Mouse (Mus musculus) midbrain, embryonic 11.5 days (tissue): Measurements from ENCODE around the gene Vmp1. TPM values are rescaled to one million over a fixed set of nuclear protein-coding genes. Genes with fewer than 3 reads are reported as not detected.

Experiments used
- ATAC-seq: fragments of 200-750 bp; cut with Nextera tagmentation; 2 replicates; pipeline ENCODE4 v1.8.0; 2017; ENCODE audit warnings: moderate TSS enrichment, moderate library complexity; ENCODE audit not compliant: low FRiP score
- DNase-seq: peaks from one replicate; pipeline ENCODE4 v3.0.0; 2015; ENCODE audit warnings: low spot score; ENCODE audit errors: missing footprints
- H3K27ac ChIP-seq: fragments of 300-500 bp; sonication (generic); 2 replicates; pipeline ENCODE4 v1.5.1; 2014; ENCODE audit warnings: low read depth, low read length
- H3K27me3 ChIP-seq: fragments of 300-500 bp; sonication (generic); 2 replicates; pipeline ENCODE4 v1.6.1; 2014; ENCODE audit warnings: mild to moderate bottlenecking, low read length, moderate library complexity, mixed read lengths; ENCODE audit not compliant: control insufficient read depth, insufficient read depth
- H3K36me3 ChIP-seq: fragments of 300-500 bp; sonication (generic); 2 replicates; pipeline ENCODE4 v1.6.1; 2014; ENCODE audit warnings: mild to moderate bottlenecking, low read length, moderate library complexity, mixed read lengths; ENCODE audit not compliant: control insufficient read depth, insufficient read depth
- H3K4me1 ChIP-seq: fragments of 300-500 bp; sonication (generic); 2 replicates; pipeline ENCODE4 v1.6.1; 2014; ENCODE audit warnings: low read length; ENCODE audit not compliant: control insufficient read depth, insufficient read depth
- H3K4me2 ChIP-seq: fragments of 300-500 bp; sonication (generic); 2 replicates; pipeline ENCODE4 v1.6.1; 2014; ENCODE audit warnings: mild to moderate bottlenecking, moderate library complexity
- H3K4me3 ChIP-seq: fragments of 300-500 bp; sonication (generic); 2 replicates; pipeline ENCODE4 v1.5.1; 2014; ENCODE audit warnings: low read depth, low read length
- H3K9ac ChIP-seq: fragments of 300-500 bp; sonication (generic); 2 replicates; pipeline ENCODE4 v1.6.1; 2014; ENCODE audit warnings: low read length
- H3K9me3 ChIP-seq: fragments of 300-500 bp; sonication (generic); 2 replicates; pipeline ENCODE4 v1.6.1; 2016; ENCODE audit warnings: low read length; ENCODE audit not compliant: control insufficient read depth
- WGBS: fragments of 180-500 bp; shearing (Covaris S2); extraction: QIAGEN DNeasy Blood & Tissue Kit; methylation state at CpG from one replicate; pipeline ENCODE4 v1.1.7; 2014; 5-methylcytosine and 5-hydroxymethylcytosine counted together
- polyA plus RNA-seq: library from polyadenylated mRNA; unstranded; fragments of >200 nt; fragmentation: Nextera tagmentation; extraction: Ambion mirVana; gene quantifications from 2 replicates; pipeline ENCODE4 v1.2.1, GENCODE M21; 2014

Gene Vmp1
- 93.7 and 103 TPM in 2 replicates for polyA plus RNA-seq

DNA sequence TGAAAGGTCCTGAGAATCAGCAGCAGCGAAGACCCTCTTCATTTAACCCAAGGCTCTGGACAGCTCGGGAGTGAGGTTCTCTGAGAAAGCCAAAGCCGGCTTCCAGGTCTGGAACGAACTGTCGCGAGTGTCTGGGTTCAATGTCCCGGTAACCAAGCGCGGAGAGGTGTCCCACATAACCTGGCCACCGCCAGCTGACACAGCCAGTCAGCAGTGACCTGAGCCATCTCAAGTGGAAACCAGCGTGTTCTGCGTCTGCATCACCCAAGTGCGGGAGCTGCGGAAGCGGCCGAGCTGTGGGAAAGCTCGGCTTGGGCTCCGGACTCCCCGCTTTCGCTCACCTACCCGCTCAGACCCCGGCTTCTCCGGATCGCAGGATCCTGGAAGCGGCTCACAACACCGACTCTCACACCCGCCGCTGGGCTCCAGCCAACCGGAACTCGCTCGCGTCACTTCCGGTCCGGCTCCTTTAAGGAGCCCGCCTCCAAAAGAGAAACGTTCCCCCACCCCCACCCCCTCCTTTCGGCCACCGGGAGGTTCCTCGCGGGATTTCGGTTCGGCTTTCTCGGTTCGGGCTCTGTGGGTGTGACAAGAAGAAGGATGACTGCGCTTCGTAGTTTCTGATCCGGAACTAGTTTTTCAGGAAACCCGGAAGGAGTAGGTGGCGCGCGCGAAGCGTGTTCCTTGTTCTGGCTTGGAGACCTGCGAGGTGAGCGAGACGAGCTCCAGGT lies at the start of gene Vmp1, which contains the start of gene Ptrh2:
TSS of gene Vmp1 (minus strand) at position 442 of the 731 bp plus-strand sequence.
TSS of gene Ptrh2 (plus strand) at position 591 of the 731 bp plus-strand sequence.
- peak within 1 kb of the TSS; percentile 80 for H3K27ac ChIP-seq
- H3K4me3 ChIP-seq: peak within 1 kb of the TSS; percentile 90
- H3K27me3 ChIP-seq: no peaks in the 10 kb centered on the region
- peak within 1 kb of the TSS; percentile 90 for H3K9ac ChIP-seq
- under 1% methylated on average over 56 of the region's 56 CpGs for WGBS
- no peaks in the 10 kb centered on the region for H3K36me3 ChIP-seq
- peak within 1 kb of the TSS; percentile 79 for H3K4me2 ChIP-seq
- peaks cover 20% of the 10 kb centered on the region for H3K4me1 ChIP-seq
- peak; percentile 96 for ATAC-seq
- H3K9me3 ChIP-seq: no peaks in the 10 kb centered on the region
- DNase-seq: peak; percentile 99

GRCm38 (mm10) chr11:86731443-86731842 lies 47.8 kb upstream of the Vmp1 start:
- H3K4me3 ChIP-seq: no peak overlapping the region
- H3K36me3 ChIP-seq: peaks cover under 1% of the 10 kb centered on the region; the same call in 1 of the 2 replicates
- H3K4me2 ChIP-seq: no peak overlapping the region
- no peak for ATAC-seq
- no peak overlapping the region for H3K9ac ChIP-seq
- WGBS: 85% methylated on average over 2 of the region's 2 CpGs
- H3K9me3 ChIP-seq: no peaks in the 10 kb centered on the region
- no peaks in the 10 kb centered on the region for H3K27me3 ChIP-seq
- H3K4me1 ChIP-seq: no peaks in the 10 kb centered on the region
- DNase-seq: no peak
- no peak overlapping the region for H3K27ac ChIP-seq

DNA sequence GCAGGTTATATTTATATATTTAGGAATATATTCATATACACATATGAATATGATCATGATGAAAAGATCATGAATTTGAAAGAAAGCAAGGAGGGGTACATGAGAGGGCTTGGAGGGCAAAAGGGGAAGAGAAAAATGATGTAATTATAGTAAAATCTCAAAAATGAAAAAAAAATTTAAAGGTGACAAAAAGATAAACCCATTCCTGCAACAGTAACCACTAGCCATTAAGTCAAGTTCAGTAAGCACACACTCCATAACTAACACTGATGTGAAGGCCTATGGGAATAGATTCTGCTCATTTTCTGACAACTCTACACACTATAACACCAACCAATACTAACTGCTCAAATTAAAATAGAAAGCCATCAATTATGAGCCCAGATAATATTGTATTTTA lies 42.0 kb upstream of the Vmp1 start:
- no peak overlapping the region for H3K27ac ChIP-seq
- H3K36me3 ChIP-seq: peaks cover 5% of the 10 kb centered on the region; the same call in 1 of the 2 replicates
- H3K9me3 ChIP-seq: no peaks in the 10 kb centered on the region
- DNase-seq (no peak), ATAC-seq (no peak)
- H3K4me2 ChIP-seq: no peak overlapping the region
- no peaks in the 10 kb centered on the region for H3K4me1 ChIP-seq
- no peak overlapping the region for H3K4me3 ChIP-seq
- H3K9ac ChIP-seq: no peak overlapping the region
- H3K27me3 ChIP-seq: no peaks in the 10 kb centered on the region

DNA sequence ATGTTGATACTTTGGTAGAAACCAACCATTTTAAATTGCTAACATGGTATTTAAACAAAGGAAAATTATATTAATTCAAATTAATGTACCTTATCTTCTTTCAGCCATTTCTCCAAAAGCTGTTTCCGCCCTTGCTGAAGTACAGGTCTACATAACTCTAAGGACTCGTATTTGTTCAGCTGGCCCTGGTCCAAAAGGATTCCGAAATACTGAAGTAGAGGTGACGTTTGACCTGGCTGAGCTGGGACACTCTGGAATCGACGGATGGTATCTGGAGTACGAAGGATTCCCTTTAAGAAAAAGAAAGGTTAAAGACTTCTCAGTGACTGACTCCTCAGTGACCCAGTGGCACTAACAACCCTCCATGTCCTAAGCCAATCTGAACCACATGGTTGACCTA lies 41.3 kb upstream of the Vmp1 start:
- Histone ChIP-seq H3K4me3 (no peak overlapping the region), H3K4me2 (no peak overlapping the region), H3K4me1 (no peaks in the 10 kb centered on the region), H3K27me3 (no peaks in the 10 kb centered on the region), H3K36me3 (peaks cover 5% of the 10 kb centered on the region; the same call in 1 of the 2 replicates), H3K9ac (no peak overlapping the region), H3K9me3 (no peaks in the 10 kb centered on the region), H3K27ac (no peak overlapping the region)
- ATAC-seq: no peak
- DNase-seq: no peak
- WGBS: 94% methylated on average over 7 of the region's 7 CpGs

DNA sequence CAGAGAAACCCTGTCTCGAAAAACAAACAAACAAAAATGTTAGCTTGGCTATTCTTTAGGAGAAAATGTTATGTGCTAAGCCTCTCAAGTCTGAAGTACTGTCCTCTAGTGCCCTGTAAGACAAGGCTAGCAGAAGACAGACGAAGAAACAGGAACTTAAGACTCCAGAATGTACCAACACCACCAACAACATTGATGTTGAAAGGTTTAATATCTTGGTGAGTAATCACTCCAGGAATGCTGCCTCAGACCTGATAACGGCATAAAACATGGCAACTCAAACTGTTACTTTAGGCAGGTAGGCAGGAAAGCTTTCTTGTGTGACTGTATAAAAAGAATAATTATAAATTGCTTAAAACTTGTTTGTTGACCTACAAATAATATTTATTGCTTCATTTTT lies 40.4 kb upstream of the Vmp1 start:
- H3K27me3 ChIP-seq: no peaks in the 10 kb centered on the region
- H3K9ac ChIP-seq: no peak overlapping the region
- no peaks in the 10 kb centered on the region for H3K9me3 ChIP-seq
- H3K4me2 ChIP-seq: no peak overlapping the region
- H3K36me3 ChIP-seq: peaks cover 5% of the 10 kb centered on the region; the same call in 1 of the 2 replicates
- DNase-seq (no peak), ATAC-seq (no peak)
- H3K27ac ChIP-seq: no peak overlapping the region
- H3K4me3 ChIP-seq: no peak overlapping the region
- 91% methylated on average over 3 of the region's 3 CpGs for WGBS
- H3K4me1 ChIP-seq: no peaks in the 10 kb centered on the region

DNA sequence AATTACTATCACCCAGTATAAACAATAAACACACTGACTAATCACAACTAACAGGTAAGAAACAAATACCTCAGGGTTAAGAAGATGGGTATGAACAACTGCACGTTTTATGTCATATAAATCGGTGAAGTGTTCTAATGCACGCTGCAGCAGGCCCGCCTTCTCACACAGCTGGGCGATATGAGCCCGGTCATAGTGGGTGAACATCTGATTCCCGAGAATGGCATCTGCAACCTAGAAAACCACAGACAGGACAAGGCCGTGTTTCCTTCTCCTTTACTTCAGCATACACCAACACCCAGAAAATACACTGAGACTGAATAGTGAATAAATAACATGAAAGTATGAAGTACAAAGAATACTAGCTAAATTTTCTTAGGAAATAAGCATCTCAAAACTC lies 35.8 kb upstream of the Vmp1 start:
- no peak overlapping the region for H3K9ac ChIP-seq
- no peak overlapping the region for H3K4me2 ChIP-seq
- peaks cover 6% of the 10 kb centered on the region for H3K36me3 ChIP-seq
- H3K27ac ChIP-seq: no peak overlapping the region
- H3K4me3 ChIP-seq: no peak overlapping the region
- ATAC-seq: no peak
- DNase-seq: no peak
- H3K27me3 ChIP-seq: no peaks in the 10 kb centered on the region
- 94% methylated on average over 8 of the region's 8 CpGs for WGBS
- H3K4me1 ChIP-seq: no peaks in the 10 kb centered on the region
- no peaks in the 10 kb centered on the region for H3K9me3 ChIP-seq

DNA sequence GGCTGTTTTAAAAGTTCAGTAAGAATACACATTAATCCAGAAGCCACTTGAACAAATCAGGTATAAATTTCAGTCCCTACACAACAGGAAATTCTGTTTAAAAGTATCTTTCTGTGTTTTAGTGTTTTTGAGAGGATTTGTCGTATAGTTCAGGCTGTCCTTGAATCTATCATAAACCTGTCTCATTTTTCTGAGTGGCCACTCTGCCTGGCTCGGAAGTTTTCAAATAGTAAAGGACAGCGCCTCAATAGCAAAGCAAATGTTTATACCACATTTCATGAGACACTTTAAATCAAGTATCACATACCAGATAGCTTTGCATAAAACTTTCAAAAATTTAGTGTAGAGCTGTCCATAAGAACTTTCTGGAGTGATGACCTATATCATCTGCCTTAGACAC lies 34.7 kb upstream of the Vmp1 start:
- no peak overlapping the region for H3K9ac ChIP-seq
- 96% methylated on average over 3 of the region's 3 CpGs for WGBS
- no peak for DNase-seq

DNA sequence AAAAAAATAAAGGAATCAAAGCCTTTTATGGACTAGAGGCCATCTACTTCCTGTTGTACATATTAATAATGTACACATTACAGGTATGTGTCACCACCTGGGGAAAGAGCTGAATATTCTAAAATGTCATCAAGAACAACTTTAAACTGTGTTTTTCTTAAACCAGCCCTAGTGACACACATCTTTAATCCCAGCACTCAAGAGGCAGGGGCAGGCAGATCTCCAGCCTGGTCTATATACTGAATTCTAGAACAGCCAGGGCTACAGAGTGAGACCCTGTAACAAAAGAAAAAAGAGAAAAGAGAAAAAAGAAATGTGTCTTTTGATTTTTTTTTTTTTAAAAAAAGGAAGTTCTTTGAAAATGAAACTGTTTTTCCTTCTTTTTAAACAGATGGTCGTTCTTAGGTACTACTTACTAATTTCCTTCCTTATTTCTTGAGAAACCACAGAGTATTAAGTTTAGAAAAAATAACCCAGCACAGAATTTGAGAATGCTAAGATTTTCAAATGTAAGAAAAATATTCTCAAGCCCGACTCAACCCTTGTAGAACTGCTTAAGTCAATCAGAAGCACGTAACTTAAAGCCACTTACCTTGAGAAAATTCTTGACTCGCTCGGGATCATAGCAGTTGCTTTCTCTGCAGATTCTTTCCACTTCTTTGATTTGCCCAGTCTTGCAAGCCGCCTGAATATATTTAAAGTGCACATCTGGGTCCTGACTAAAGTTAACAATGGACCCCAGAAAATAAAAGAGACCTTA lies 33.9 kb upstream of the Vmp1 start:
- no peaks in the 10 kb centered on the region for H3K27me3 ChIP-seq
- 88% methylated on average over 6 of the region's 6 CpGs for WGBS
- H3K9me3 ChIP-seq: no peaks in the 10 kb centered on the region
- H3K36me3 ChIP-seq: peaks cover 6% of the 10 kb centered on the region
- DNase-seq: no peak
- no peak overlapping the region for H3K4me2 ChIP-seq
- H3K4me3 ChIP-seq: no peak overlapping the region
- H3K4me1 ChIP-seq: no peaks in the 10 kb centered on the region
- no peak for ATAC-seq
- no peak overlapping the region for H3K9ac ChIP-seq
- no peak overlapping the region for H3K27ac ChIP-seq

More for the DNA sequence above, 34.7 kb upstream of the Vmp1 start:
- Histone ChIP-seq H3K4me2 (no peak overlapping the region), H3K4me1 (no peaks in the 10 kb centered on the region), H3K9me3 (no peaks in the 10 kb centered on the region), H3K27me3 (no peaks in the 10 kb centered on the region), H3K36me3 (peaks cover 6% of the 10 kb centered on the region), H3K4me3 (no peak overlapping the region), H3K27ac (no peak overlapping the region)
- no peak for ATAC-seq

- Histone ChIP-seq H3K27ac (no peak overlapping the region), H3K27me3 (no peaks in the 10 kb centered on the region), H3K9ac (no peak overlapping the region), H3K9me3 (no peaks in the 10 kb centered on the region), H3K4me2 (no peak overlapping the region), H3K36me3 (peaks cover 10% of the 10 kb centered on the region), H3K4me1 (no peaks in the 10 kb centered on the region), H3K4me3 (no peak overlapping the region)
- DNase-seq (no peak), ATAC-seq (no peak)
Observed at GRCm38 (mm10) chr11:86714606-86715005, 31.0 kb upstream of the Vmp1 start.
